Mouse (Mus musculus) embryonic facial prominence, embryonic 15.5 days (tissue): Measurements from ENCODE around the gene Plekhb2. TPM values are rescaled to one million over a fixed set of nuclear protein-coding genes. Genes with fewer than 3 reads are reported as not detected.
A peak's percentile ranks its signal among the peaks of the same experiment; 100 is the strongest.

Experiments
- ATAC-seq: fragments of 200-750 bp; cut with Nextera tagmentation; 2 replicates; pipeline ENCODE4 v1.8.0; 2017; ENCODE audit warnings: low read depth, moderate TSS enrichment; ENCODE audit not compliant: insufficient number of reproducible peaks, low FRiP score, low TSS enrichment
- H3K27ac ChIP-seq: fragments of 300-500 bp; sonication (generic); replicated peaks from 2 replicates; pipeline ENCODE4 v1.5.1; 2015; ENCODE audit warnings: mild to moderate bottlenecking, inconsistent platforms
- H3K27me3 ChIP-seq: fragments of 300-500 bp; sonication (generic); 2 replicates; pipeline ENCODE4 v1.6.1; 2015; ENCODE audit warnings: inconsistent platforms
- H3K36me3 ChIP-seq: fragments of 300-500 bp; sonication (generic); 2 replicates; pipeline ENCODE4 v1.6.1; 2015; ENCODE audit warnings: mild to moderate bottlenecking, inconsistent platforms
- H3K4me1 ChIP-seq: fragments of 300-500 bp; sonication (generic); 2 replicates; pipeline ENCODE4 v1.6.1; 2015; ENCODE audit warnings: inconsistent platforms
- H3K4me2 ChIP-seq: fragments of 300-500 bp; sonication (generic); replicated peaks from 2 replicates; pipeline ENCODE4 v1.6.1; 2015; ENCODE audit warnings: mild to moderate bottlenecking, inconsistent platforms
- H3K4me3 ChIP-seq: fragments of 300-500 bp; sonication (generic); replicated peaks from 2 replicates; pipeline ENCODE4 v1.5.1; 2015; ENCODE audit warnings: mild to moderate bottlenecking, inconsistent platforms
- H3K9ac ChIP-seq: fragments of 300-500 bp; sonication (generic); 2 replicates; pipeline ENCODE4 v1.6.1; 2015; ENCODE audit warnings: inconsistent platforms
- H3K9me3 ChIP-seq: fragments of 300-500 bp; sonication (generic); replicated peaks from 2 replicates; pipeline ENCODE4 v1.6.1; 2016; ENCODE audit warnings: inconsistent platforms
- WGBS: fragments of 180-500 bp; shearing (Covaris S2); methylation state at CpG from one replicate; pipeline ENCODE4 v1.1.7; 2015; 5-methylcytosine and 5-hydroxymethylcytosine counted together
- polyA plus RNA-seq: library from polyadenylated mRNA; unstranded; fragments of >200 nt; fragmentation: Nextera tagmentation; extraction: Ambion mirVana; gene quantifications from 2 replicates; pipeline ENCODE4 v1.2.1, GENCODE M21; 2015

Gene Plekhb2
- polyA plus RNA-seq = 18.8 and 19.1 TPM in 2 replicates

- no peak within 1 kb of the TSS for H3K27ac ChIP-seq
- peak within 1 kb of the TSS; percentile 72 for H3K4me3 ChIP-seq
- no peaks in the 10 kb centered on the region for H3K9me3 ChIP-seq
- H3K27me3 ChIP-seq = no peaks in the 10 kb centered on the region
- H3K36me3 ChIP-seq = no peaks in the 10 kb centered on the region
- peak within 1 kb of the TSS; percentile 91 for H3K4me2 ChIP-seq
- 0 out of 2 replicates have a peak, but pooled peaks cover 9% of the 10 kb centered on the region for H3K4me1 ChIP-seq
- peak within 1 kb of the TSS; percentile 60 for H3K9ac ChIP-seq
- peak; percentile 81 for ATAC-seq
- WGBS = under 1% methylated on average over 36 of the region's 40 CpGs
Measured at GRCm38 (mm10) chr1:34849745-34850342, at the start of gene Plekhb2. Plekhb2 (plus strand) TSS chr1:34849976.

GRCm38 (mm10) chr1:34801616-34802289 lies 48.0 kb upstream of the Plekhb2 start:
- peak; percentile 80 for ATAC-seq
- Histone ChIP-seq H3K4me2 (peak overlapping the region; percentile 92), H3K27ac (0 out of 2 replicates have a peak overlapping the region, but pooled peaks have one; percentile 1), H3K36me3 (no peaks in the 10 kb centered on the region), H3K9ac (peak overlapping the region; percentile 50), H3K27me3 (no peaks in the 10 kb centered on the region), H3K9me3 (no peaks in the 10 kb centered on the region), H3K4me1 (peaks cover 14% of the 10 kb centered on the region), H3K4me3 (peak overlapping the region; percentile 70)
- WGBS = under 1% methylated on average over 47 of the region's 47 CpGs

- Histone ChIP-seq H3K9ac (no peak overlapping the region; the same call in 1 of the 2 replicates), H3K36me3 (no peaks in the 10 kb centered on the region), H3K9me3 (no peaks in the 10 kb centered on the region), H3K27me3 (no peaks in the 10 kb centered on the region), H3K27ac (no peak overlapping the region), H3K4me1 (peaks cover 14% of the 10 kb centered on the region), H3K4me3 (peak overlapping the region; percentile 70), H3K4me2 (peak overlapping the region; percentile 92)
- ATAC-seq = 0 out of 2 replicates have a peak, but pooled peaks have one; percentile 15
- WGBS = 25% methylated on average over 7 of the region's 7 CpGs
Measured at GRCm38 (mm10) chr1:34802290-34802642, 47.5 kb upstream of the Plekhb2 start.

- no peaks in the 10 kb centered on the region for H3K9me3 ChIP-seq
- no peak for ATAC-seq
- peaks cover 14% of the 10 kb centered on the region for H3K4me1 ChIP-seq
- no peak overlapping the region for H3K27ac ChIP-seq
- H3K9ac ChIP-seq = no peak overlapping the region
- H3K4me3 ChIP-seq = no peak overlapping the region
- 0 out of 2 replicates have a peak, but pooled peaks cover 4% of the 10 kb centered on the region for H3K36me3 ChIP-seq
- no peak overlapping the region for H3K4me2 ChIP-seq
- no peaks in the 10 kb centered on the region for H3K27me3 ChIP-seq
- 87% methylated on average over 7 of the region's 7 CpGs for WGBS
Measured at GRCm38 (mm10) chr1:34804863-34805262, 44.9 kb upstream of the Plekhb2 start.

- H3K27ac ChIP-seq = no peak overlapping the region
- no peak for ATAC-seq
- H3K27me3 ChIP-seq = no peaks in the 10 kb centered on the region
- peaks cover 15% of the 10 kb centered on the region for H3K36me3 ChIP-seq
- H3K4me3 ChIP-seq = no peak overlapping the region
- no peak overlapping the region for H3K4me2 ChIP-seq
- peaks cover 14% of the 10 kb centered on the region for H3K4me1 ChIP-seq
- WGBS = 25% methylated on average over 35 of the region's 35 CpGs
- no peak overlapping the region for H3K9ac ChIP-seq
- no peaks in the 10 kb centered on the region for H3K9me3 ChIP-seq
Measured at GRCm38 (mm10) chr1:34805931-34806520, 43.8 kb upstream of the Plekhb2 start.

GRCm38 (mm10) chr1:34808445-34808844 lies 41.3 kb upstream of the Plekhb2 start:
- Histone ChIP-seq H3K4me1 (peaks cover 7% of the 10 kb centered on the region; the same call in 1 of the 2 replicates), H3K27me3 (no peaks in the 10 kb centered on the region), H3K36me3 (peaks cover 39% of the 10 kb centered on the region), H3K4me3 (no peak overlapping the region), H3K4me2 (no peak overlapping the region), H3K9ac (no peak overlapping the region), H3K27ac (no peak overlapping the region), H3K9me3 (no peaks in the 10 kb centered on the region)
- 87% methylated on average over 8 of the region's 8 CpGs for WGBS
- ATAC-seq = no peak

GRCm38 (mm10) chr1:34810293-34810692 lies 39.5 kb upstream of the Plekhb2 start:
- ATAC-seq = no peak
- Histone ChIP-seq H3K4me1 (peaks cover 7% of the 10 kb centered on the region; the same call in 1 of the 2 replicates), H3K4me2 (no peak overlapping the region), H3K27ac (no peak overlapping the region), H3K4me3 (no peak overlapping the region), H3K9ac (no peak overlapping the region), H3K36me3 (peaks cover 55% of the 10 kb centered on the region), H3K9me3 (no peaks in the 10 kb centered on the region), H3K27me3 (no peaks in the 10 kb centered on the region)
- 89% methylated on average over 11 of the region's 11 CpGs for WGBS

GRCm38 (mm10) chr1:34811035-34811434 lies 38.7 kb upstream of the Plekhb2 start:
- Histone ChIP-seq H3K27ac (no peak overlapping the region), H3K4me2 (no peak overlapping the region), H3K9me3 (no peaks in the 10 kb centered on the region), H3K9ac (no peak overlapping the region), H3K36me3 (peaks cover 61% of the 10 kb centered on the region), H3K4me3 (no peak overlapping the region), H3K4me1 (peaks cover 5% of the 10 kb centered on the region; the same call in 1 of the 2 replicates), H3K27me3 (no peaks in the 10 kb centered on the region)
- no peak for ATAC-seq
- 86% methylated on average over 6 of the region's 6 CpGs for WGBS

GRCm38 (mm10) chr1:34811581-34811980 lies 38.2 kb upstream of the Plekhb2 start:
- Histone ChIP-seq H3K9ac (no peak overlapping the region), H3K27me3 (no peaks in the 10 kb centered on the region), H3K36me3 (peaks cover 66% of the 10 kb centered on the region), H3K4me2 (no peak overlapping the region), H3K9me3 (no peaks in the 10 kb centered on the region), H3K27ac (no peak overlapping the region), H3K4me3 (no peak overlapping the region), H3K4me1 (no peaks in the 10 kb centered on the region)
- ATAC-seq = no peak
- 90% methylated on average over 6 of the region's 6 CpGs for WGBS

- Histone ChIP-seq H3K36me3 (peaks cover 76% of the 10 kb centered on the region), H3K4me3 (no peak overlapping the region), H3K9ac (no peak overlapping the region), H3K9me3 (no peaks in the 10 kb centered on the region), H3K27ac (no peak overlapping the region), H3K27me3 (no peaks in the 10 kb centered on the region), H3K4me2 (no peak overlapping the region), H3K4me1 (no peaks in the 10 kb centered on the region)
- ATAC-seq = no peak
- WGBS = 89% methylated on average over 13 of the region's 13 CpGs
Measured at GRCm38 (mm10) chr1:34812407-34813247, 37.1 kb upstream of the Plekhb2 start.

- Histone ChIP-seq H3K9me3 (no peaks in the 10 kb centered on the region), H3K27me3 (no peaks in the 10 kb centered on the region), H3K4me1 (no peaks in the 10 kb centered on the region), H3K9ac (no peak overlapping the region), H3K27ac (no peak overlapping the region), H3K36me3 (peaks cover 92% of the 10 kb centered on the region), H3K4me2 (no peak overlapping the region), H3K4me3 (no peak overlapping the region)
- ATAC-seq = no peak
- 81% methylated on average over 6 of the region's 6 CpGs for WGBS
Measured at GRCm38 (mm10) chr1:34815843-34816242, 33.9 kb upstream of the Plekhb2 start.
